Mouse (Mus musculus): ENCODE results near the gene Clec2l. TPM values are rescaled to one million over a fixed set of nuclear protein-coding genes. Genes with fewer than 3 reads are reported as not detected.

Gene Clec2l
- total RNA-seq, 1 experiment: 1.4 TPM

GRCm38 (mm10) chr6:38713957-38714898 lies 51.4 kb downstream of the Clec2l start:
- Histone ChIP-seq H3K4me3 (ENCODE audit: insufficient read depth in 1 of 2, low read depth in 1 of 2, low read length in 2 of 2, poor library complexity in 1 of 2, severe bottlenecking in 1 of 2) (no peak overlapping the region), H3K4me1 (ENCODE audit: control insufficient read depth in 2 of 2, insufficient read depth in 2 of 2, low read length in 2 of 2, poor library complexity in 1 of 2) (no peaks in the 10 kb centered on the region), H3K9me3 (ENCODE audit: control insufficient read depth, insufficient read depth, low read depth, low read length) (no peaks in the 10 kb centered on the region), H3K27ac (ENCODE audit: insufficient read depth, low read depth, low read length, poor library complexity, severe bottlenecking) (no peak overlapping the region), H3K9ac (ENCODE audit: insufficient read depth, low read depth, low read length, poor library complexity, severe bottlenecking) (no peak overlapping the region), H3K36me3 (ENCODE audit: control insufficient read depth, insufficient read depth, low read length, poor library complexity, severe bottlenecking) (peaks cover 6% of the 10 kb centered on the region; the same call in 1 of the 2 replicates)
- TF ChIP-seq HCFC1 (IDR thresholded peaks at IDR 0.05; ENCODE audit: borderline replicate concordance, insufficient read depth, low read length) (no peak), ZNF384 (IDR thresholded peaks at IDR 0.05; ENCODE audit: low read depth, low read length) (no peak), MAFK (IDR thresholded peaks at IDR 0.05; ENCODE audit: insufficient read depth, low read depth, low read length) (no peak), ZC3H11A (IDR thresholded peaks at IDR 0.05; ENCODE audit: borderline replicate concordance, low read depth, low read length) (no peak), CHD2 (IDR thresholded peaks at IDR 0.05; ENCODE audit: low read depth, low read length) (no peak)
- no peak for DNase-seq (ENCODE audit: low read depth, low spot score)
- in situ Hi-C loops (cut with MboI; ENCODE audit: low sequenced_read_pairs in 2 of 2, unreplicated experiment in 2 of 2): no loop called here

DNA sequence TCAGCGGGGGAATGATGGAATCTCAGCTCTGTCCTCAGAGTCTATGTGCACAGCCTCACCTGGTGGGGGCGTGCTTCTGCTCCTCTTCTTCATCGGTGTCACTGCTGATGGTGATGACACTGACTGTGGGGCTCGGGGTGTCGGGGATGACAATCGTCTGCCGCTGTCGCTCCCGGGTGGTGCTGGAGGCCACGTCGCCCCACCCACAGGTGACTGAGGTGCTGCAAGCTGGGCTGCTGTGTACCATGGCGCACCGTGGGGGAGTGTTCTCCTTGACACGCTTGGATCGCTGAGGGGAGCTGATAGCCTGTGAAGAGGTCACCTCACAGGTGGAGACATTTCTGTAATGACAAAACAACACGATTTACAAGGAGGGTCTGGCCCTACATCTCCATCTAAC lies 53.0 kb downstream of the Clec2l start:
- in situ Hi-C loops (cut with MboI; ENCODE audit: low sequenced_read_pairs in 2 of 2, unreplicated experiment in 2 of 2): no loop called here
- TF ChIP-seq CHD2 (IDR thresholded peaks at IDR 0.05; ENCODE audit: low read depth, low read length) (no peak), HCFC1 (IDR thresholded peaks at IDR 0.05; ENCODE audit: borderline replicate concordance, insufficient read depth, low read length) (no peak)
- Histone ChIP-seq H3K4me1 (ENCODE audit: control insufficient read depth in 2 of 2, insufficient read depth in 2 of 2, low read length in 2 of 2, poor library complexity in 1 of 2) (no peaks in the 10 kb centered on the region), H3K9ac (ENCODE audit: insufficient read depth, low read depth, low read length, poor library complexity, severe bottlenecking) (no peak overlapping the region), H3K4me3 (ENCODE audit: insufficient read depth in 1 of 2, low read depth in 1 of 2, low read length in 2 of 2, poor library complexity in 1 of 2, severe bottlenecking in 1 of 2) (no peak overlapping the region), H3K9me3 (ENCODE audit: control insufficient read depth, insufficient read depth, low read depth, low read length) (no peaks in the 10 kb centered on the region), H3K36me3 (ENCODE audit: control insufficient read depth, insufficient read depth, low read length, poor library complexity, severe bottlenecking) (peaks cover 6% of the 10 kb centered on the region; the same call in 1 of the 2 replicates), H3K27ac (ENCODE audit: insufficient read depth, low read depth, low read length, poor library complexity, severe bottlenecking) (no peak overlapping the region)
- no peak for DNase-seq (ENCODE audit: low read depth, low spot score)

DNA sequence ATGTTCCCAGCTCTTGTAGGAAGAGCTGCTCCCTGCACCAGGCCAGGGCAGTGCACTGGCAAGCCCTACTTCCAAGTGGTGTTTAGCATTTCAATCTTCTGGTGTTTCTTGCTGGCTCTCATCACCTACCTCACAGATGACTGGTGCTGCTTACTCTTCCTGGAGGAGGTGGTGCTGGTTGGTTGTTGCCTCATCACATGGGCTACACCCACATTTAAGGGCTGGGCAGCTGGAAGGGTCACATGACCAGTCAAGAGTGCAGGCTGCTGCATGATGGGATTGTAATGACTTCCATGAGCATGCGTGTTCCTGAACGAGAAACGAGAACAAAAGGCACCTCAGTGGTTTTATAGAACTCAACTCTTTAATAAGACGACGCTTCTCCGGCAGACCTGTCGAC lies 55.8 kb downstream of the Clec2l start:
- Histone ChIP-seq H3K4me1 (ENCODE audit: control insufficient read depth in 2 of 2, insufficient read depth in 2 of 2, low read length in 2 of 2, poor library complexity in 1 of 2) (no peaks in the 10 kb centered on the region), H3K9me3 (ENCODE audit: control insufficient read depth, insufficient read depth, low read depth, low read length) (no peaks in the 10 kb centered on the region), H3K4me3 (ENCODE audit: insufficient read depth in 1 of 2, low read depth in 1 of 2, low read length in 2 of 2, poor library complexity in 1 of 2, severe bottlenecking in 1 of 2) (no peak overlapping the region), H3K36me3 (ENCODE audit: control insufficient read depth, insufficient read depth, low read length, poor library complexity, severe bottlenecking) (peaks cover 6% of the 10 kb centered on the region; the same call in 1 of the 2 replicates), H3K9ac (ENCODE audit: insufficient read depth, low read depth, low read length, poor library complexity, severe bottlenecking) (no peak overlapping the region), H3K27ac (ENCODE audit: insufficient read depth, low read depth, low read length, poor library complexity, severe bottlenecking) (no peak overlapping the region)
- TF ChIP-seq CHD2 (IDR thresholded peaks at IDR 0.05; ENCODE audit: low read depth, low read length) (no peak), MAFK (IDR thresholded peaks at IDR 0.05; ENCODE audit: insufficient read depth, low read depth, low read length) (no peak), ZNF384 (IDR thresholded peaks at IDR 0.05; ENCODE audit: low read depth, low read length) (no peak), ZC3H11A (IDR thresholded peaks at IDR 0.05; ENCODE audit: borderline replicate concordance, low read depth, low read length) (no peak), HCFC1 (IDR thresholded peaks at IDR 0.05; ENCODE audit: borderline replicate concordance, insufficient read depth, low read length) (no peak)
- in situ Hi-C loops (cut with MboI; ENCODE audit: low sequenced_read_pairs in 2 of 2, unreplicated experiment in 2 of 2): no loop called here
- DNase-seq (ENCODE audit: low read depth, low spot score): no peak

GRCm38 (mm10) chr6:38719229-38719628 lies 56.4 kb downstream of the Clec2l start:
- in situ Hi-C loops (cut with MboI; ENCODE audit: low sequenced_read_pairs in 2 of 2, unreplicated experiment in 2 of 2): no loop called here
- TF ChIP-seq MAFK (IDR thresholded peaks at IDR 0.05; ENCODE audit: insufficient read depth, low read depth, low read length): no peak
- TF ChIP-seq ZNF384 (IDR thresholded peaks at IDR 0.05; ENCODE audit: low read depth, low read length): no peak
- no peak for TF ChIP-seq HCFC1 (IDR thresholded peaks at IDR 0.05; ENCODE audit: borderline replicate concordance, insufficient read depth, low read length)
- no peak for TF ChIP-seq ZC3H11A (IDR thresholded peaks at IDR 0.05; ENCODE audit: borderline replicate concordance, low read depth, low read length)
- H3K27ac ChIP-seq (ENCODE audit: insufficient read depth, low read depth, low read length, poor library complexity, severe bottlenecking): no peak overlapping the region
- no peak overlapping the region for H3K9ac ChIP-seq (ENCODE audit: insufficient read depth, low read depth, low read length, poor library complexity, severe bottlenecking)
- no peak for DNase-seq (ENCODE audit: low read depth, low spot score)
- no peaks in the 10 kb centered on the region for H3K9me3 ChIP-seq (ENCODE audit: control insufficient read depth, insufficient read depth, low read depth, low read length)
- H3K4me3 ChIP-seq (ENCODE audit: insufficient read depth in 1 of 2, low read depth in 1 of 2, low read length in 2 of 2, poor library complexity in 1 of 2, severe bottlenecking in 1 of 2): no peak overlapping the region
- peaks cover 6% of the 10 kb centered on the region; the same call in 1 of the 2 replicates for H3K36me3 ChIP-seq (ENCODE audit: control insufficient read depth, insufficient read depth, low read length, poor library complexity, severe bottlenecking)
- H3K4me1 ChIP-seq (ENCODE audit: control insufficient read depth in 2 of 2, insufficient read depth in 2 of 2, low read length in 2 of 2, poor library complexity in 1 of 2): no peaks in the 10 kb centered on the region

Data from ES-E14 (cell line).